Mouse (Mus musculus) spleen, postnatal 4 days (tissue): ENCODE data around the gene Tac4.

Experiments
- DNase-seq, 2 experiments: peaks; one replicate each; pipeline ENCODE4 v3.0.0; 2022; ENCODE audit warnings: low spot score in 2 of 2

The Tac4 gene

DNA sequence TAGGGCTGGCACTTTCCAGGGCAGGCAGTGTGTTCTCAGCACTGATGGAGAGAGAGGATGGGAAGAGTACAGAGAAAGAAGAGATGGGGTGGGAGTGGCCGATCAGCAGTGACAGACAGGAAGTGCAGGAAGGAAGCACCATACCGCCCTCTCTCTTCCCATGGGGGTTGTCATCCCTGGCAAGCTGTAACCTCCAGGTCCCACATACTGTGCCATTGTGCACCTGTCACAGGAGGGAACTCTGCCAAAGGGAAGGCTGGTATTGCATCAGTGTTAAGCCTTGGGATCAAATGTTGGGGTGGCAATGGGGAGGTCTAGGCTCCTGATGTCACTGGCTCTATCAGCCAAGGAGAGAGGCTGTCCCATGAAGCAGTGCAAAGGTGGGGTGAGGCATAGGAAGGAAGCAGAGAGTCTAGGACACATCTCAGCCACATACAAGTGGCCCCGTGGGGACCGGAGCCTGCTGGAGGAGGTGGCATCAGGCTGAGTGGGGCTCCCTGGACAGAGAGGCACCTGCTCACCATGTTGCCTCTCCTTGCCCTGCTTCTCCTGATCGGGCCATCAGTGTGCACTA is at the start of gene Tac4:
Tac4 (plus strand) TSS at position 352 of the 574 bp plus-strand sequence.
- no peak for DNase-seq

DNA sequence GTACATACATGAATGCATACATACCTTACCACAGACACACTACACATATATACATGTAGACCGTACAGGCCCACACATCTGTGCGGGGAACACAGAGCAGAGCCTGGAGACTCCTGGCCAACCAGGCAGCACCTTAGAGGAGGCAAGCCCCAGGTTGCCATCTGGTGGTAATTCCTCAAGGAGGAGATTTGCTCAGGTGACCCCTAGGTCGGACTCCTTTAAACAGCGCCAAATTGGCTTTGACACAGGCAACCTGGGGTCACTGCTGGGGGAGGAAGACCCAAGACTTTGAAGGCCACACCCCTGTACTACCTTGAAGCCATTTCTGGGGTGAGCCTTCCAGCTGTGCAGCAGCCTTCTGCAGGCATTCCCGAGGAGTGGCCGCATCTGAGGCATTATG is 47.7 kb upstream of the Tac4 start:
- no peak for DNase-seq

DNA sequence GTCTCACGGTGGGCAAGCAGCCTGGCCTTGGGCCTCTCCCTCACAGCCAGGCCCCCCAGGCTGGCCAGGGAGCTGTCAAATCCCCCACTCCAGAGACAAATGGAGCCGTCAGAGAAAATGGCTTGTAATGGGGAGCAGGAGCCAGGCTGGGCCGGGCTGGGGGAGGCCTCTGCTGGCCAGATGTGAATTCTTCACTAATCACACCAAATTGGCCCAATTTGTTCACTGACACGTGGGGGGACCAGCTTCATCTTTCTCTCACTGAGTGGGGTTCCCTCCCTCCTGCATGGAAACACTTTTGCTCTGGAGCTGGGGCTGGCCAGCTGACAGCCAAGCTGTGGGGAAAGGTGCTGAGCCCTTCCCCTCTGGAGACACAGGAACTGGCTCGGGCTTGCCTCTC is 47.0 kb upstream of the Tac4 start:
- no peak for DNase-seq

DNA sequence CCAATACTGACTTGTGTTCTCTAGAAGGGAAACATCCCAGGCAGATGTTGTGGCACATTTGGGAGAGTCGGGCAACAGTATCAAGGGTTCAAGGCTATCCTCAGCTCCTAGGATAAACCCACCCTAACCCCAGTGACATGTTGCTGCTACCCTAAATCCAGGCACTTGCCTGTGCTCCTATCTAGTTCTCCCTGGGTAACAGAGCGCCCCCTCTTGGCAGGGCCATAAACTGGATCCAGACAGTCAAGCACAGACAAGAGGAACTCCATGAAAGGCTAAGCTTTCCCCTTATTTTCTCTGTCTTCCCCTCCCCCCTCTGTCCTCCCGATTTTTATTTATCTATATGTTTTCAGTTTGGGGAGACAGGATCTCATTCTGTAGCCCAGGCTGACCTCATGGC is 45.1 kb upstream of the Tac4 start:
- DNase-seq, result no peak

DNA sequence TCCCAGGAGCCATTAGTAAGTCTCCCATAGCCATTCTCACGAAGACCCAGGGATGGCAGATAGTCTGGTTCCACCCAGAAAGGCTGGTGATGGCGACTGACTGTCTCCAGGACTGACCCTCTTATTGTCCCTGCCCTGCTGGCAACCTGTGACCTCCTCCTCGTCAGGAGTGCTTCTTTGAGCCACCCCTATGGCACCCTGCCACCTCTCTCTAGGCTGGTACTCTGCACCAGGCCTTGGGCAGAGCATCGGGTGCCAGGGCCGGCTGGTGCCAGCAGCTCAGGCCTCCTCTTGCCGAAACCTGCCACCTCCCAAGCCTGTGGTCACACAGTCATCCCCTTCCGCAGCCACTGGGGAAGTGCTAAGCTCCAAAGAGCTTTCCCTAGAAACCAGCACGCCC is 42.2 kb upstream of the Tac4 start:
- no peak for DNase-seq

DNA sequence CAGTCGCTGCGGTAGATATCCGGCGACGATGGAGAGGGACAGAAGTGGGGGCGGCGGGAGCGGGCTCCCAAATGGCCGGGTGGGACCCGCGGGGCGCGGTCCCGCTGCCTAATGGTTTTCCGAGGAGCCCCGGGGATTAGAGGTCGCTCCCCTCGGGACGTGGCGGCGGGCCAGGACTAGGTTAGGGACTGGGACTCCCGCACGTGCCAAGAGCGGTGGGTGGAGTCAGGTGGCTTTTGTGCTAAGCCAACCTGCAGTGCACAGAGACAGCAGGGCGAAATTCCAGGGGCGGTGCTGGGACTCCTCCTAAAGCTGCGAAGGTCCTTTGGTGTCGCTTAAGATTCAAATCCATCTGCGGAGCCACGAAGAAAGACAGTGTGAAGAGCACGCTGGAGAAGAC is 37.9 kb upstream of the Tac4 start:
- DNase-seq, result no peak

DNA sequence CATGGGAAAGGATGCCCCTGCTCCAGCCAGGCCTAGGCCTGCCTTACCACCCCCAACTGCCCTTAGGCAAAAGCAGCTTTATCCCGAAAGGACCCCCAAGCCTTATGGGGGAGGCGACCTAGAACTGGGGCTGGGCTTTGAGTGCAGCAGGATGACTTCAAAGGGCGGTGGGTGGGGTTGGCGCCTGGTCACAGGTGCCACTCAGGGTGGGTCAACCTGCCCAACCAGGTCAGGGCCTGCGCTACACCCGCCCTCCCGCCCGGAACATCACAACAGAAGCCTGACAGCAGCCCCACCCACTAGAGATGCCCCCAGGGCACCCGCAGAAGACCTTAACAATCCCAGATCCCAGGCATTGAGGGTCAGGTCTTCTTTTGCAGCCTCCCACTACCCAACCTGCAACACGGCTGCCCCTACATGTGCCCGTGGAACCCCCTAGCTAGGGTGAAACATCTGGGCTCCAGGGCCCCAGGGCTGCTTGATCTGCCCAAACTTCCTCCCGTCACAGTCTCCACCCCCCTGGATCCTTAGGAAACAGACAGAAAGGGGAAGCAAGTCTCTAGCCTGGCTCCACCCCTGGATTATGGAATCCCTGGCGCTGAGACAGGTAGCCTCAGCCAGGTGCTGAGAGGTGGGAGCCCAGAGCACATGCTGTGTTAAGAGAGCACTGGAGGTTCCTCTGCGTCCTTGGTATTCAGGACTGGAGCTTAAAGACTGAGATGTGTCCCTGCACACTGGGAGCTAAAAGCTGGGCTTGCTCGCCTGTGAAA is 37.0 kb upstream of the Tac4 start:
- DNase-seq, result no peak

DNA sequence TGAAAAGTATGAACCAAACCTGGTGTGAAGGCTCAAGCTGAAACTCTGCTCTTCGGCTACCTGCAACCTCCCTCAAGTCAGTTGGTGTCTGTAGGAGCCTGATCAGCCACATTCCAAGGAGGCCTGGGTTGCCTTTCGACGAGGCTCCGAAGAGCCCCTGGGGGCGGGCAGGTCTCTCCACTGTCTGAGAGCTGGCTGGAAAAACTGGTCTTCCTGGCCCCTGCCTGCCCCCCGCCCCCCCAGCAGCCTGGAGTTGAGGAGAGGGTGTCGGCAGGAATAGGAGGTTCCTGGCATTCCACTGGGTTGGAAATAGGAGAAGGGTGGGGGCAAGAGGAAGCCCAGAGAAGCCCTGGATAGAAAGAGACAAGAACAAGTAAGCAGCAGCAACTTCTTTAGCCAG is 35.9 kb upstream of the Tac4 start:
- no peak for DNase-seq

DNA sequence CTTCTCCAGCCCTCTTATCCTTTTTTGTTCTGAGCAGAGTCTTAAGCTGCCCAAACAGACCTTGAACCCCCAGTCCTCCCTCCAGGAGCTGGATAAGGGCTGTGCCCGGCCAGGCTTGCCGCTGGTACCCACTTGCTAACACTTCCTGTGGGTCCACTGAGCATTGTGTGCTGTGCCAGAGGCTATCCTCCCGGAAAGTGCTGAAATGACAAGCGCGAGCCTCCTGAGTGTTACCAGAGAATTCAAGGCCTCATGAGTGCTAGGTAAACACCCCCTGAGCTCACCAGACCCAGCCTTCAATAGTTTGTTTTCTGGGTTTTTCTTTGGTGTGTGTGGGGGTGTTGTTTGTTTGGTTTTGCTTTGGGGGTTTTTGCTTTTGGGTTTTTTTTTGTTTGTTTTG is 33.9 kb upstream of the Tac4 start:
- DNase-seq, result no peak

DNA sequence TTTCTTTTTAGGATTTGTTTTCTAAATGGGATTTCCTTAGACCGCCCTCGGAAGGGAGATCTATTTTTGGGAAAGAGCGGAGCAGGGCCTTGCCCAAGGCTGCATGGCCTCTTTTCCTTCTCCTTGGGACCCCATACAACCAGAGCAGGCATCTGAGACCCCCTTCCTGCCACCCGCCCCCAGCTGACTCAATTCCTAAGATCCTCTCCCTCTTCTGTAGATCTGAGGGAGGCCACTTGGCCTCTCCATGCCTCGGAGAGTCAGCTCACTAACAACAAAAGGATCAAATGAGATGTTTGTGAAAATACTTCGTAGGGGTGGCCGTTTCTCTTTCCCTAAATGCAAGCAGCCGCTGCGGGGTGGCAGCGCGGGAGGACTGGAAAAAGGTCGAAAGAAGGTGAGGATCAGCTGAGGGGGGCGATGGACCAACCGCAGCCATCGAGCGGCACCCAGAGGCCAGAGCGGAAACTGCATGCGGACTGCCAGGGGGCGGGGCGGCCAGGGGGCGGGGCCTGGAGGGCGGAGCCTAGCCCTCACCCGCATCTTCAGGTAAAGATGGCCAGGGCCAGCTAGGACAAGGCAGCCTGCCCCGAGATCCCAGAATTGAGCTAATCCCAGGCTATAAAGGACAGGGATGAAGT is 29.5 kb upstream of the Tac4 start:
- DNase-seq, result peak; percentile 56 to 90

DNA sequence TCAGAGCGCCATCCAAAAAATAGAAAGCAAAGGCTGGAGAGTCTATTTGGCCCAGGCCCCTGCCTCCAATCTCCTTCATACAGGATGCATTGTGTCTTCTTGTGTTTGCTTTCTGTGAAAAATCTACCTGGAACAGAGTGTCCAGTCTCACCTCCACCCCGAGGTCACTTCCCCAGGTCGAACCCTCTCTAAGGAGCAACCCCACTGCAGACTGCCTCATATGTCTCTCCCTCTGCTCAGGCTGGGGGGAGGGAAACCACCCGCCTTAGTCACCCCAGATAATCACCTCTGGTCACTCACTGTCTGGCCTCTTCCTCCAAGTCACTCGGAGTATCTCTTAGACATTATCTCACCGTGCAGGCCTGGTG is 29.0 kb upstream of the Tac4 start:
- no peak for DNase-seq

DNA sequence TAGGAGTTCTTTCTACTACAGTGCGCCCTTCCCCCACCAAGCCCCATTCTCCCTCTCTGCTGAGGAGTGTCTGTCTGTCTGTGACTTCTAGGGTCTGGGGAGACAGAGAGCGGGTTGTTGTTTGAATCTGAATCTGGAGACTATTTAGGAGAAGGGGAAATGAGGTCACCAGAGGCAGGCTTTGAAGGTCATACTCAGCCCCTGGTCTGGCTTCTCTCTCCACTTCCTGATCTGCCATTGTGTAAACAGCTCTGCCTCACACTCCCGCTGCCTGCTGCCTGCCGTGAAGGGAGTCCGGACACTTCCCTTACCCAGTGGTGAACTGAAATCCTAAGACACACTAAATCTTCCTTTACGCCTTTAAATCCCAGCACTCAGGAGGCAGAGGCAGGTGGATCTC is 22.9 kb upstream of the Tac4 start:
- DNase-seq, result no peak

DNA sequence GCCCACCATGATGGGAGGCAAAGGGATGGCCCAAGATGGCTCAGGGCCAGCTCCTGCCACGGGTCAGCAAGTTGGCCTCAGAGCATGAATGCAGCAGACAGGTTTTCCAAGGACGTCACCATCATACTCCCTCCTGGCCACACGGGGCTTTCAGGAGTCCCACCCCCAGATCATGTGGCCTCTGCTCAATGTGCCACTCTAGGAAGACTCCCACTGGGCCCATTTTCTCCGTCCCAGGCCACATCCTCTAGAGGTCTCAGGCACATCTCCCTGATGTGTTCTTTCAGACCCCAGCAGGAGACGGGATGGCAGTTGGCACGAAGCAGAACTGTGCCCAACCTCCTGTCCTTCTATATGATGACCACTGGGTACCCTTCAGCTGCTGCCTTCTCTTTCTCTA is 18.7 kb upstream of the Tac4 start:
- no peak for DNase-seq

DNA sequence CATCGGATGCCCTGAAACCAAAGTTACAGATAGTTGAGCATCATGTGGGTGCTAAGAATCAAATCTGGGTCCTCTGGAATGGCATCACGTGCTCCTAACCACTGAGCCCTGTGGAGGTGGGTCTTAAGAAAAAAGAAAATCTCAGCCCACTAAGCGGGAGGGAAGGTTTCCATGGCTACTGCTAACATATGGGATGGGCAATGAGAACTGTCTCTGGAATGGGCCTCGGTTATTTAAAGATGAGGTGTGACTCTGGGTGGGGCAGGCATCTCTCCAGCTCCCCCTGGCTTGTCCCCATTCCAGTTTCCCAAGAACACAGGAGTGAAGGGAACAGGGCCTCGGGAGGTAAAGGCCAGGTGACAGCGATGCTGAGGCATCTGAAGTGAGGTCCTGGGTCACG is 15.9 kb upstream of the Tac4 start:
- DNase-seq, result no peak

DNA sequence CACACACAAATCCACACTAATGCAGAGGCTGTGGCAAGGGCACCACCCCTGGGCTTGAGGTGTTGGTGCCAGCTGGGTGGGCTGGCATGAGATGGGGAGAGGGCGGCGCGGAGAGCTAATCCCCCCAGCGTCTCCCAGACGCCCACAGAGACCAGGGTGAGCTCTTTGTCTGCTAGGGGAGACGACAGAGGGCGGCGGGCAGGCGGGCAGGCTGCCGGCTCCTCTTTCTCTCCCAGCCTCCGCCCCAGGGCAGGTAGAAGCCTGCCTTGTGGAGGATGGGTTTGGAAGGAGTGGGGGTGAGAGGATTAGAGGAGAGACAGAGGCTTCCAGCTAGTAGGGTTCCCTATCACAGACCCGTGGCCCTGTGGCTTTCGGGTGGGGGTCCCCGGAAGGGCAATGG is 14.3 kb upstream of the Tac4 start:
- no peak for DNase-seq

DNA sequence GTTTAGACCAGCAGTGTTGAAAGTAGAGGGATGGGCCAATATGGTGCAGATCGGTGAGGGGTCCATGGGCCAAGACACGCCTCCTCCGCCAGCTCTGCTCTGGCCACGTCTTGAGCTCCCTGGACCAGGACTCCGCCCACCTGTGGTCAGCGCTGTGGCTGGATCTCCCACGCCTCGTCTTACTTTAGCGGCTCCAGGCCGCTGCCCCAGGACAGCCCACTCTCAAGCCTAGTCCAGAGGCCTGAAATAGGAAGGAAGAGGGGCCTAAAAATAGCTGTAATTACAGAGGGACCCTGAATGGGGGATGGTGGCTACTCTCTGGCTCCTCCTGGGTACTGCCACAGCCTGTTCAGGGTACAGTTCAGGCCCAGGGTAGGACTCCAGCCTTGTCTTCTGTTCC is 11.2 kb upstream of the Tac4 start:
- DNase-seq, result no peak

DNA sequence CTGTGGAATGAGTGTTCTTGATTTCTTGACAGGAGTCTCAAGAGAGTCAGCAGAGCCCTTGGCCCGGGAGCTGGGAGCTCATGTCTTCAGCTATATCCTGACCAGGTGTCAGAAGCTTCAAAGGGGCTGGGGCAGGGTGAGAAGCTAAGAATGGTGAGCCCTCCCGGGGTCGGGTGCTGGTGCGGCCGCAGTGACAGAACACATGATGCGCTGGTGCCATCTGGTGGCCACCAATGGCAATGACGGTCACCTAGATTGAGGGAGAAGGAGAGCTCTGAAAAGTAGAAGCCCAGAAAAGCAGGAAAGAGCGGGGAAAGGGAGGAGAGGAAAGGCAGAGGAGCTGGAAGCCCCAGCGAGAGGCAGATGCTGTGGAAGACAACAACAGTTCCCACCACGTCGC is 10.0 kb upstream of the Tac4 start:
- DNase-seq, result peak; percentile 62 to 87

DNA sequence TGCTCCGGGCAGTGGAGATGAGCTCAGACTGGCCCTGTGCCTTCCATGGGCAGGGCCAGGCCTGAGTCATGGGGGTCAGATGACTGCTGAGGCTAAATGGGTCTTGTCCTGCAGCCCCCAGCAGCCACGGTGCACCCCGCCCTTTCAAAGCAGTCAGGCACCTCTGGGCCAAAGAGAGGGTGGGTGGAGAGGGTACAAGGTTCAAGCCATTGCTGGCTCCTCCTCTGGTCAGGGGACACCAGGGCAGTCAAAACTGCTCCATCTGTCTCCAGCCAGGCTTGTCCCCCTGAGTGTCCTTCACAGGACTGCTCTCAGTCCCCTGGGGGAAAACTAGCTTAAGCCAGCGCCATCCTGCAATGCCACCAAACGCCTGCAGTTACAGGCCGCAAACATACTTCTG is 9.2 kb upstream of the Tac4 start:
- no peak for DNase-seq

DNA sequence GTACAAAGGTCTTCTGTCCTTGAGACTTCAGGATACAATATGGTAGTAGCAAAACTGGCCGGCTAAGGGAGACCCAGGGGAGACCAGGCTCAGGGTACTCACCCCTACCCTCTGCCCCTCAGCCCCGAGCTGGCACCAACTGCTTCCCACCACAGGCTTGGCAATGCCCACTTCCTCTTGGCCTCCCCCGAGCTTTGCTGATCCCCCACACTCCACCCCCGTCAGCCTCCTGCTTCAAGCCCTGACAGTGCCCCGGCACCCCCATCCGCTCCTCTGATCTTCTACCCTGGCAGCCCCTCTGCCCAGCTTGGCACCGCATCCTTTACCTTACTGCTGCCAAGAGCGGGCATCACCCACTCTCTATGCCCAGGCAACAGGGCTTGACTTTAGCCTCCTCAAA is 7.2 kb upstream of the Tac4 start:
- DNase-seq, result no peak

DNA sequence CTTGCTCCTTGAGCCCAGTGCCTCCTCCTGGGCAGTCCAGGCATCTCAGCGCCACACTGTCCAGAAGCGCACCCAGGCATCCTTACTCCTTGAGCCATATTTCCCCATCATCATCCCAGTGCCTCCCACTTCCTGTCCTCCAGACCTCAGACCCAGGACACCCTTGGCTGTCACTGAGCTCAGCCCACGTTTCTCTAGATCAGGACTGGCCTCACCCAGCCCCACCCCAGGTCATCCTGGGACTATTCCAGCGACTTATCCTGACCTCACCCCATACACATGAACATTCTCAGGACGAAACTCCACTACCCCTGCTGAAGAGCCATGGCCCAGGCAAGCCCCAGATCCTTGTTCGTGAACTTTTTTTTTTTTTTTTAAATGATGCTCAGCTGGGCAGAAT is 5.6 kb upstream of the Tac4 start:
- no peak for DNase-seq

DNA sequence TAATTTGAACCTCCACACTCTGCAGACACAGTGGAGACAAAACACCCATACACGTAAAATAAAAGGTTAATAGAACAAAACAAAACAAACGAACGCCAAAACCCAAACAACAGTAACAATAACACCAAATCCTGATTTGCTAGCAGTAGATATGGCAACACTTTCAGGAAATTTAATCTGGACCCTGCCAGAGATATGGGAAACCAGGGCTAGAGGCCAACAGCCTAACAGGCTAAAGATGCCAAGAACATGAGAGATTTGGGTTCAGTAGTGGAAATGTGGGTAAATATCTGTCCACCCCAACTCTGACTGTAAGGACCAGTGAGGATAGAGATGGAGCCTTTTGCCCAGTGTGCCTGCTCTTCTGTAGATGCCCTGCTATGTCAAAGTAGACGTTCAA is 3.4 kb upstream of the Tac4 start:
- no peak for DNase-seq

DNA sequence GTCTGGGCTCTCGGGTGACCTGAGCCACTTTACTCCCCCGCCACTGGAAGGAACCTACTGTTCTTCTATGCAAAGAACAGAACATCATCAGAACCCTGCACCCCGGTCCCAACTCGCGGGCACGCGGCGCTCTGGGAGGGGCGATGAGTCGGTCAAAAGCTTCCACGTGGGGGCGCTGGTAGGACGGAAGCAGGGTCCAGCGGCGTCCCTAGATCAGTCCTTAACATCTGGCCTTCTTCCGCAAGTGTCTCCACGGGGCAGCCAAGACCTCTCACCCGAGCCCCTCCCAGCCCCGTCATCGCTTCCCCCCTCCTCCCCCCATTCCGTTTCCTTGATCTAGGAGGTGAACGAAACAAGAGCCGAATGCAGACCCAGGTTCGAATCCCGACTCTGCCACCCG is 2.8 kb upstream of the Tac4 start:
- peak; percentile 87 to 95 for DNase-seq

DNA sequence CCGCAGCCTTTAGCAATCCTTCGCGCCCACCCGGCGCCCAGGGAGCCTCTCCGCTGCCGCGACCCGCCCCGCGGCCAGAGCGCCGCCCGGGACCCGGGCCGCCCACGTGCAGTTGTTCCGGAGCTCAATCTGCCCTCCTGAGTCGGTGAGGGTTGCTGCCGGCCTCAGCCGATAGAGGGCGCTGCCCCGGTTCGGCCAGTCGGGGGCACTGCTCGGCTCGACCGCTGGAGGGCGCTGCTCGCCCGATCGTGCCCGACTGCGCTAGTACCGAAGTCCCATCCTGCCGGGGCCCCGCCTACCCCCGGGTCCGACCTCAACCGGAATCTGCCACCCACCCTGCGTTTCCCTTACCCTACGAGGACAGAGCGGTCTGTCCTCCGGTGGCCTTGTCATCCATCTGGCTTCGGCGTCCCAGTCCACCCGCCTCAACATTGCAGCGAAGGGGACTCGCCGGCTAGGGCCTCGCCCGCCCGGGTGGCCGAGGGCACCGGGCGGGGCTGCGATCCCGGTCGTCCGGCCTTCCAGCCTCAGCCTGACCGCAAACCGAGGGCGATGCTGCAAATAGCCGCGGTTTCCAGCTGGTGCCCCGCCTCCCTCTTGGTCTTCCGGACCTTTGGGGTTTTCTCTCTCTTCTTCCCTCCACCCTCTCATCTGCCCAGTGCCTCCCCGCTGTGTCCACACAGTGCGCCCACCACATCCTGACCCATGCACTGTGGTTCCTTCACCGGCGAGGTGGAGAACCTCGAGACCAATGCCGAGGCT is 2.1 kb upstream of the Tac4 start:
- DNase-seq, result peak; percentile 90 to 99
